Mouse (Mus musculus) cerebellum, adult 18-20 months (tissue): ENCODE data around the gene Clip4.

Experiments used
- DNase-seq, 2 experiments: peaks; one replicate each; pipeline ENCODE4 v3.0.0; 2021

Clip4 gene

DNA sequence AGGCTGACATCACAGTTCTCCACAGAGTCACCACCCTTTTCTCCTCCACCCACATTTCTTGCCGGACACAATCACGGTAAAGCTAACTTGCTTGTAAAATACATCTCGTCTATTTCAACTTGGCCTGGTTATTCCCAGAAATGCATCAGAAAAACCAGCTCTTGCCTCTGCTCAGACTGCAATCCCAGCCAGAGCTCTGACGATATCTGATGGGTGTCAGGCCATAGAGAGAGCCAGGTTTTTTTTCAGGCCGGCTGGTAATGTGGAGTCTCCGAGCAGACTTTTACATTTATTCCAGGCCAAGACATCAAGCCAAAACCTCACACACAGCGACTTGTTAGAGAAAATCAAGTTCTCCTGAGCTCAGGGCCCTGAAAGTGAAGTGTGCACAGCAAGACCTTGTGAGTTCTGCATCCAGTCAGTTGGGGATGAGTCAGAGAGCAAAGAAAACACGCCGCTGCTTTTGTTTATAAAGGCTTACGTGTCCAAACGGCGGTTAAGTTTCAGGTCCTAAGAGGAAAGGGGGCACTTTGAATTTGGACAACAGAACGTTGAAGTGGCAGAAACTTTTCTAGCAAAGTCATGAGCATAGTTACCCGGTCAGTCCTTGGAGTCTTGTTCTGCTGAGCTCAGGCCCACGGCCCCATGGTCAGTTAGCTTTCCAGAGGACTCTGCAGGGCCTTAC is 27.4 kb downstream of the Clip4 start:
- DNase-seq = no peak

DNA sequence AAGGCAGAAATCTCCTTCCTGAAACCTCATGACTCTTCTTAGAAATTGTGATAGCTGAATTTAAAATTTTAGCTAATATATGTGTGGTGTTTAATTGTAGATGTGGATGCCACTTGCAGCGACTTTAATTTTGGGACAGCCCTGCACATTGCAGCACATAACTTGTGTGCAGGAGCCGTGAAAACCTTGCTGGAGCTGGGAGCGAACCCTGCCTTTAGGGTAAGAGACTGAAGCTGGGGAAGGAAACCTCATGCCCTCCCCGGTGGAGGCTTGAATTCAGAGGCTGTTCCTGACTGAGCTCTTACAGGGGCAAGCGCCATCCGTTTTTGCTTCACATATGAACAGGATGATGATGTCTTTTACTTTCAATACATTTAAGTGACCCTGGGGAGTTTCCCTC is 35.2 kb downstream of the Clip4 start:
- no peak for DNase-seq

DNA sequence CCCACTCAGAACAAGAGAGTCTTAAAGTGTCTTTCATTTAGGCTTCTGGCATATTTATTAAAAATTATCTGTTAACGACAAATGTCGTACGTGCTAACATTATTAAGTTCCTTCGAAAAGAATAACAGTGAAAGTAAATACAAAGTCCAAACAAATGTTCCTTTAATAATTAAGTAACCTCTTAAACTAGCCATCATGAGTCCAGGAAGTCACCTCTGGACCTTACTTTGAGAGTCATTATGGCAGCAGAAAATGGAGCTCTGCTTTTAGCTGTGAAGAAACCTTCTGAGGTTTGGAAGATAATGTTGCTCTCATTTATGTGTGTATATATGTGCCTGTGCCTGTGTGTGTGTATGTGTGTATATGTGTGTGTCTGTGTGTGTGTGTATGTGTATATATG is 35.6 kb downstream of the Clip4 start:
- DNase-seq = no peak

DNA sequence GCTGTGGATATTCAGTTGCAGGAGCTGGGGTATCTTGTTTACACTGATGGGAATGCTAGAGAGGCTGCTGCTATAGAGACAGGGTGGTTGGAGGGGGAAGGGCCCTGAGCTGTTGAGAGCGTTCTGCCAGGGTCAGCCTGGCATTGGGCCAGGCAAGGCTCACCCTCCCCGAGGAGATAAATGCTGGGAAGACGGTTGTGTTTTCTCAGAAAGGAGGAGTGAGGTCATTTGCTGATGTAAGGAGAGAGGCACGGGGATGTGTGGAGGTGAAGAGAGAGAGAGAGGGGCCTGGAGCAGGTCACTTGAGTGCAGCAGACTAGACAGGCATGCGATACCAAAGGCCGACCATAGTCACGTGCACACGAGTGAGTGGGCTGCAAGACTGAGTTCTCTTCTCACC is 42.8 kb downstream of the Clip4 start:
- DNase-seq = no peak

DNA sequence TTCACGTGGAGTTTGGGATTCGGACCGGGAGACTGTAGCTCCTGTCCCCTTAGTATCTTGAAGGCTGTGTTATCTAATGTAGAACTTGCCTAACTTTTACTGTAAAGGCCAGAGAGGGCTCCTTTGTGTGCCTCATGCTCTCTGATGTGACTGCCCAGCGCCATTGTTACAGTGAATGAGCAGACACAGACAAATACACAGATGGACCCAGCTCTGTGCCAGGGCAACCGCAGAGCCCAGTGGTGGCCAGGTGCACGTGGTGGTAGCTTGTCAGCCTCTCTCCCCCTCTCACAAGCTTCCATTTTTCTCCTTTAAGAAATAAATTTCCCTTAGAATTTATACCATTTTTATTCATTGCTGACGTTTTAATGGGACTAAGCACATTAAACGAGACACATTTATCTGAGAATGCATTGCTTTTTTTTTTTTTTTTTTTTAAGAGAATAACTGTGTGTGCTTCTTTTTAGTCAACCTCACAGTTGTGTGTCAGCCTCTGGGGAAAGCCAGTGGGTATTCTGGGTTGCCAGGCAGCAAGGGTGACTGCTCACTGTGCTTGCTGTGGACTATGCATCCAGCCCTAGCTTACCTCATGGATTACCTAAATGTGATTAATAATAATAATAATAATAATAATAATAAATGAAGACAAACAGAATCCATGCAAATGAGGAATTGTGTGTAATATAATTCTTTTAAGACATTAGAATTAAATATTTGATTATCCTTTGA is 48.0 kb downstream of the Clip4 start:
- no peak for DNase-seq

DNA sequence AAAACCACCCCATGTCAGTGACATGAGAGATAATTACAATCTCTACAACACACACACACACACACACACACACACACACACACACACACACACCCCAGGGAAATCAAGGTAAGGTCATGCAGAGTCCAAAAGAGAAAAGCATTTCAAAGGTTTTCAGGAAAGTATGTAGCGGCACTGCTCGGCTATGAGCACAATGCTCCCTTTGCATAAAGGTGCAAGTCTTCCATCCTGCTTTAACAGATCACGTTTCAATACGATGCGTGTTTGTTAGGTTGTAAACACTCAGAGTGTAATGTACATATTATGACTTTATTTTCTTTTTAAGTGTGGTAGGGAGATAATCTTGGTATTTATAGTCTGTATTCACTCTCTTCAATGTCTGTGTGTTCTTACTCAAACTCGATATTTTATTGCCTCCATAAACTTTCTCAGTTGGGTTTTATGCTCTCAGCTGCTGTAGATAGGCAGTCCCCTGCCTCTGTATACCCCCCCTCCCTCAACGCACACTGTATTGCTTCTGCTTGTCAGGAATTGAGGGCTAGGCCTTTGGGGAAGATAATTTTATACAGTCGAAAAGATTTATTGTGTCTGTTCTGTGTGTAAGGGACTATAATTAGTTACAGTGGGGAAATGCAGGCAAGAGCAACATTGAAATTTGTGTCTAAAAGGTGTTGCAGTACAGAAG is 55.5 kb downstream of the Clip4 start:
- DNase-seq = no peak

DNA sequence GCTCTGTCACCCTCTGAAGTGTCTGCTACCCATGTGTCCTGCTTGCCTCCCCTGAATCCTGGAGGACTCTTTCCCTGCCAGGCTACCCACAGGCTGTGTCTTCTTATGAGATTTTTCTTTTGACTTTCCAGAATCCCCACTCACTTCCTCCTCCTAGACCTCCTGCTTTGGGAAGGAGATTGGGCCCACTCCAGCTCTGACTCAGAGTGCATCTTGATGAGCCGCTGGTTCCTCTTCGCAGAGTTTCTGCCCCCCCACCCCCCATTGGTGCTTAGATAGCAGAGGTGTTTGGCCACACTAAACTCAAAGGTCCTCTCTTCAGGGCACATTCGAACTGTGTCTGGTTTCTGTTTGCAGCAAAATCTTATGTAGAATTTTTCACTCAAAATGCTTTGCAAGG is 58.3 kb downstream of the Clip4 start:
- DNase-seq = no peak

DNA sequence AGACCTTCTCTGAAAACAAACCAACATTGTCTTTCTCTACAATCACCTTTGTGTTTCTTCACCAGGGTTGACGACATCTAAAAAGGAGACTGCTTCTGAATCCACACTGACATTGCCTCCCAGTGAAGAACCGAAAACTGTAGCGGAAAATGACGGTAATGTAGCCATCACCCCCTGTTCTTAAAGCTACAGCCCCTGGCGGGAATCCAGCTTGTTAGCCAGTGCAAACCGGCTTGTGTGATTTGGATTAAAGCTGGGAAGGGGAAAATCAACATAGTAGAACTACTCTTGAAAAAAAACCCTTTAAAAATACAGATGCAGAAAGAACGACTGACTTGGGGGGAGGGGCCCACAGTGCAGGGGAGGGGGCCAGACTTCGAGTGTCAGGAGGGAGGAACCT is 59.4 kb downstream of the Clip4 start:
- DNase-seq = no peak

DNA sequence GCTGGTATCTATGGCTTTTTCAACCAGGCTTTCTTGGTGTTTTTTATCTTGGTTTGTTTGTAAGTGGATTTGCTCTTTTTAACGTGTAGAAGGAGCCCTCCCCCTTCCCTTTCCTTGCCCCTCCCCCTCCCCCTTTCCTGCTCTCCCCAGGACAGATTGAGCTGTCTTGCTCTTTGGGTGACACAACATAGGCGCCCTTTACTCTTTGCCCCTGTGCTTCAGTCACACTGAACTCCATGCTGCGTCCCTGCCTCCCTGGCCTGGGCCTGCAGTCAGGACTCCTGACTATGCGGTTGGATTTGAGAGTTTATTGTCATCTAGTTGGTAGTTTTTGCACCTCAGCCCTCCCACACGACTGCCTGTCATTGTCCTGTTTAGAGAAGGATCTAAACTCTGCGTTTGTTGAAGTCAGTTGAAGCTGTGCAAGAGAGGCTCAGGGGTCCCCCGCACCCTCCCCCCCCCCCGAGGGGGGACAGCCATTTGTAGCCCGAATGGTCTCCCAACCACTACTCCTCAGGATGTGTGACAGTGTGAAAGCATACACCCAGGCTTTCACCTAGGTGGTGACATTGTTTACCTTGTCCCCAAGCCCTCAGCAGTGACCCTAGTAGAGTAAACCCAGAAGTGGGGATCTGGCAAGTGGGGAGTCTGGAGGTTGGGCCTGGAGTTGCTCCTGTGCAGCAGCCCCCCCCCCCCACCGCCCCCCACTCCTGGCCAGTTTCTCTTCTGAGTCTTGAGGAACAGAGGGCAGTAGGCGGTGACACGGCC is 60.6 kb downstream of the Clip4 start:
- DNase-seq = no peak

DNA sequence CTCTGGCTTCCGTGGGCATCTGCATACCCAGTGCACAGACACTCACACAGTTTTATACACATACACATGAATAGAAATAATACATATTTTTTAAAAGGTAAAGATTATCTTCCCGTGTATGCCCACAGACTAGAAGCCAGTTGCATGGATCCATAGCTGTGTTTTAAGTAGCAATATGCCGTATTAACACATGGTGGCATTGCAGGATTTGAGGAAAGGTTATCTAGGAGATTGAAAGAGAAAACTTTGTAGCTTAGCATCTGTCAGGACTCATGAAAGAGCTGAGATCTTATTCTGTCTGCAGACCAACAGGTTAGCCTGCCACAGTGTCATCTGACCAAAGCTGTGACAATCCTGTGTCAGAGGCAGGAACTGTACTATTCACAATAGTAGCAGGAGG is 63.7 kb downstream of the Clip4 start:
- DNase-seq = no peak

DNA sequence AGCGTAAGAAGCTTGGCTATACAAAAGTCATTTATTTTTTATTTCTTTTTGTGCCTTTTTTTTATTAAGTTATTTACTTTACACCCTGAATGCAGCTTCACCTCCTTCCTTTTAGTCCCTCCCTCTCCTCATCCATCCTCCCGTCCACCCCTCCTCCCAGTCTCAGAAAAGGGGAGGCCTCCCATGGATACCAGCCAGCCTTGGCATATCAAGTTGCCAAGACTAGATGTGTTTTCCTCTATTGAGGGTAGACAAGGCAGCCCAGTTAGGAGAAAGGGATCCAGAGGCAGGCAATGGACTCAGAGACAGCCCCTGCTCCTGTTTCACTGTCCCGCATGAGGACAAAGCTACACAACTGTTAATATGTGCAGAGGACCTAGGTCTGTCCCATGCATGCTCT is 93.9 kb downstream of the Clip4 start:
- no peak for DNase-seq

DNA sequence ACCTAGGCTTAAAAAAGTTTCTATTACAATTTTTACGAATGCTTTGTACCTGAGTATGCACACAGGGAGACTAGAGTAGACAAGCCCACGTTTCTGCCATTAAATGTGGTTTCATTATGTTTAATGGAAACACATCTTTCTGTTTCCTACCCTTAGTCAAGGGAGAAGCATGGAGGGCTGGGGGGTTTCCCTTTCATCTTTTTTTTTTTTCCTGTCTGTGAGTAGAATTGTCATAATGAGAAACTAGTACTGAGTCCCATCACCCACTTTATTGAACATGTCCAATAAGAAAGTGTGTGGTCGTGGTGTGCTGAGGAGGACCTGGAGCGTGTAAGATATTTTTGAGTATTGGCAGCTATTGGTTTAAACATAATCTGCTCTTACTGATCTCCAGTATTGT is 94.6 kb downstream of the Clip4 start:
- no peak for DNase-seq

DNA sequence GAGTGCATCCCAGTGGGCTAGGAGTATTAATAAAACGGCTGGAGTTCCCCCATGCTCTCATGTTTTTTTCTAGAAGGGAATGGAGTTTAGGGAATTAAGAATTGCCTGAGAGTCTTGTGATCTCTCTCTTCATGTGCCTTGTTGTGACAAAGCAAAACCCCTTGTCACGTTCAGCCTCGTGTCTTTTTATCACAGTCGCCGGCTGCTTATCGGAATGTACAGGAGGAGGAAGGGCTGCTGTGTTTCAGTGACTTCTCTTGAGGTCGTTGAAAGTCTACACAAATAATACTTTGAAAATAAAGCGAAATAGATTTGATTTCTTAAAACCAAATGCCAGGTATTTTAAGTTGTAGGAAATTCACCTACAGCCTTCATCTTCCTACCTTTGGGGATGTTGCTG is 95.8 kb downstream of the Clip4 start:
- DNase-seq = no peak

DNA sequence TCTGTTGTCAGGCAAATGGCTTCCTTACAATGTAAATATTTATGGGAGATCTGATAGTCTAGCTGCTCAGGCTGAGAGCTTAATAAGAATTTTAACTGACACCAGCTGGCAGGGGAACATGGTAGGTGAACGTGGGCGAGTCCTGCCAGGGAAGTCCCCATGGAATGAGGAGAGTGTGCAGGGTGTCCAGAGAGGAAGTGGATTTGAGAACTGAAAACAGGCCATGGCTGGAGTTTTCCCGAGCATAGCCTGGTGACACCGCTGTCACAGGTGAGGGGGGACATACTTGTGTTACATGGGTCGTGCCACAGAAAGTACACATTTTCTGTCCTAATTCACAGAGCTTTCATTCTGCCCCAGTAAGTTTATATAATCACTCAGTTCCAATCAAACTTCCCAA is 97.2 kb downstream of the Clip4 start:
- no peak for DNase-seq

DNA sequence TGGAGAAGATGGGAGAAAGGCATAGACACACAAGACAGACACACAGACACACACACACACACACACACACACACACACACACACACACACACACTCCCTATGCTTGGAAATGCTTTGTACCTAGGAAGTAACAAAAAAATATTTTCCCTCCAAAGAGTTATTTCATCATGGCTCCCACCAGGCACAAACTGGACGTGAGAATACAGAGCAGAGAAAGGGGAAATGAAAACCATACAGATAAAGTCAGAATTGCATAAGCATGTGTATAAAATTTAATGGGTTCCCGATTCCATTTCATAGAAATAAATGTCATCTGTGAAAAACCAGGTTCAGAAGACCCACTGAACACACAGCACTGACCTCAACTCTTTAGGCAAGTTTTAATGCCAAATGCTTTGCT is 99.6 kb downstream of the Clip4 start:
- DNase-seq = no peak

DNA sequence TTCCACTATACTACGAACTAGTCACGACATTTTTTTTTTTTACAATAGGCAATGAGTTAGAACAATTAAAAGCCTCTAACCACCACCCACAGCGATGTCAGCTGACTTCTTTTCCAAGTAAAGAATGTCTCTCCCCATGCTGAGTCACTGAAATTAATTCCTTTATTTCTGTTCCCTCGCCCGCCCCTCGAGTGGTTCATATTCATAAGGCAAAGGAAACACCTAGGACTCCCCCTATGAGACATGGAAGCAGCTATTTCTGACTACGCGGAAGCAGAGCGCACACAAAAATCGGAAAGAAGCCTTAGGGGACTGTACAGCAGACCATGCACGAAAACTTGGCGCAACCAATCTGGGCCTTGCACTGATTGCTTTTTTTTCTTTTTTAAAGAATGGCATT is 100.6 kb downstream of the Clip4 start:
- no peak for DNase-seq

DNA sequence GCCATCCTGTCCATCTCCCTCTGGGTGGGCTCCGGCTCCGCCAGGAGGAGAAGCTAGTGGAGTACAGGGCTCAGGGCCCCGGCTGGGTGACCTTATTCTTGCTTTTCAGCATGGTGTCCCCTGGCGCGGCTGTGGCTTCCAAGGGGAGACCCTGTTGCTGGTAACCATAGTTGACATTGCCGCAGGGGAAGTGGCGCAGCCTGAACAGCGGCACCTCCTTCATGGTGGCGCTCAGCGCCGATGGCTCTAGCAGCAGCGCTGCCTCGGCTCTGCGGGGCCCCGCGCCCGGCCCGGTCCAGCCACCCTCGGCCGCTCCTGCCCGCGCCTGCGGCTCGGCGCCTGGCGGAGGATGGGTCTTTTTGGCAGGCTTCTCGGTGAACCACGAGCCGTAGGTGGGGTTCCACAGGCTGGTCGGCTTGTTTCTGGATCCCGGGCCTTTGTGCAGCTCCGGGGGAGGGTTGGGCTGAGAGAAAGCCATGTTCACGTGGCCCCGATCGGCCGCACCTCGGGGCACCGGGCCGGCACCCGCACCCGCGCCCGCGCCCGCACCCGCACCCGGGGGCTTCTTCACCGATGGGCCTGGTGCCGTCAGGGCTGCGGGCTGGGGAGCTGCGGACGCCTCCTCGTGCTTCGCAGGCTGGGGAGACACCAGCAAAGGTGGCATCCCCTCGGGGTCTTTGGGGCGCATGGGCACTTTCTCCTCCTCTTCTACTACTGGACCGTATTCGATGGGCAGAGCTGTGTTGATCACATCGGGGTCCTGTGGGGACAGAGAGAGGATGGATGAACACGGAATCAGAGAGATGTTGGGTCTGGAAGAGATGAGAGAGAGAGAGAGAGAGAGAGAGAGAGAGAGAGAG is 101.3 kb downstream of the Clip4 start:
- no peak for DNase-seq

DNA sequence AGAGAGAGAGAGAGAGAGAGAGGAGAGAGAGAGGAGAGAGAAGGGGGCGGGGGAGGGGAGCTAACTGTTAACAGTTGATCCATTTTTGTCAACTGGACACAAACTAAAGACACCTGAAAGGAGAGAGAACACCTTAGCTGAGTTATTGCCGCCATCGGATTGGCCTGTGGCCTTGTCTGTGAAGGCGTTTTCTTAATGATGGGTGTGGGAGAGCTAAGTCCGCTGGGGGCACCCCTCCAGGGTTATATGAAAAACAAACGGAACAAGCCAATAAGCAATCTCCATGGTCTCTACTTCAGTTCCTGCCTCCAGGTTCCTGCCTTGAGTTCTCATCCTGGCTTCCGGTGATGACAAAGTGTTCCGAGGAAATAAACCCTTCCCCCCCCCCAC is 102.0 kb downstream of the Clip4 start:
- DNase-seq = no peak

DNA sequence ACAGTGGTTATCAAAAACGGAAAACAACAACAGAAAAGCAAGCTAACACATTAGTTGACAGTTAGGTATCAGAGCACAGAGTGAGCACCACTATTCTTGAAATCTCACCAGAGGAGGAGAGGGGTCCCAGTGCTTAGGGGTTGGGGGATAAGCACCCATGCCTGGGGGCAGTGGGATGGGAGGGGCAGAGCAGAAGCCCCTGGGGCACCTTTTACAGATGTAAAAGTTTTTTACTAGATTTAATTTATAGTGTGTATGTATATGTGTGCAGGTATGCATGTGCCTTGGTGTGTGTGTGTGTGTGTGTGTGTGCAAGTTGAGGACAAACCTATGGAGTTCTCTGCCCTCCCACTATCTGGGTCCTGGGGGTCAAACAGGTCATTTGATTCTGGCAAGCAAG is 102.4 kb downstream of the Clip4 start:
- no peak for DNase-seq

DNA sequence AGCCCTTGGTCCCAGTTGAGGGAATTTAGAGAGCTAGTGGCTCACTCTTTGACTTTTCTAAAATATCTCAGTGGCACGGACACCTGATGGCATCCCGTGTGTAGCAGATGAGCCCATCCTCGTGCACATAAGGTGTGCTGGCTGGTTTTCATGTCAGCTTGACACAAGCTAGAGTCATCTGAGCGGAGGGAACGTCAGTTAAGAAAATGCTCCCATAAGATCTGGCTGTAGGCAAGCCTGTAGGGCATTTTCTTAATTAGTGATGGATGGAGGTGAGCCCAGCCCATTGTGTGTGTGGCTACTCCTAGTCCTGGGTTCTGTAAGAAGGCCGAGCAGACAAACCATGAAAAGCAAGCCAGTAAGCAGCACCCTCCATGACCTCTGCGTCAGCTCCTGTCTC is 103.7 kb downstream of the Clip4 start:
- no peak for DNase-seq

DNA sequence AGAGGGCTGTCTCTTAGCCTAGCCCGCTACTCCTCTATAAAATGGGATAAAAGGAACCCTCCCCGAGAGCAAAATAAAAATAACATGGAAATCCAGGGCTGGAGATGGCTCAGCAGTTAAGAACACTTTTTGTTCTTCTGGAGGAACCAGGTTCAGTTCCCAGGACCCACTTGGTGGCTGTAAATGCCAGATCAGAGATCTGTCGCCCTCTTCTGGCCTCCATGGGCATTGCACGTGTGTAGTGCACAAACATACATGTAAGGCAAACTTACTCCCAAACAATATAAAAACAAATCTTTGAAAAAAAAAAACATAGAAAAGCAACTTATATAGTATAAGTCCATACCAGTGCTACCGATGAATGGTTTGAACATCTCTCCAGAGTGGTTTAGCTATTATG is 104.7 kb downstream of the Clip4 start:
- peak in 1 of 2 experiments; percentile 9 for DNase-seq

DNA sequence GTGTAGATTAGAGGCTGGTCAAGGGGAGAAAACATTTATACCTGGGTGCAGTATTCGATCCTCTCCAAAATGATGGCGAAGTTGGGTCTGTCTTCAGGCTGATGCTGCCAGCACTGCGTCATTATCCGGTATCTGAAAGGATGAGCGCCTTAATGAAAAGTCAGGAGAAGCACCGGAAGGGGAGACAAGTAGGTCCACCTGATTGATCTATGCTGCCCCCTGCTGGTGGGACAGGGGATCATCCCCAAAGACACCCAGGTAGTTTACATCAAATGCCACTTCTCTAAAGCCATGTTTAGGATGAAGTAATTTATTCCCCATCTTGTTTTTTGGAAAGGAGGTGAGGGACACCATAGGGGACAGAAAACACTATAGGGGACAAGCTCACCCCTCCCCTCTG is 105.8 kb downstream of the Clip4 start:
- peak; percentile 21 to 30 for DNase-seq

DNA sequence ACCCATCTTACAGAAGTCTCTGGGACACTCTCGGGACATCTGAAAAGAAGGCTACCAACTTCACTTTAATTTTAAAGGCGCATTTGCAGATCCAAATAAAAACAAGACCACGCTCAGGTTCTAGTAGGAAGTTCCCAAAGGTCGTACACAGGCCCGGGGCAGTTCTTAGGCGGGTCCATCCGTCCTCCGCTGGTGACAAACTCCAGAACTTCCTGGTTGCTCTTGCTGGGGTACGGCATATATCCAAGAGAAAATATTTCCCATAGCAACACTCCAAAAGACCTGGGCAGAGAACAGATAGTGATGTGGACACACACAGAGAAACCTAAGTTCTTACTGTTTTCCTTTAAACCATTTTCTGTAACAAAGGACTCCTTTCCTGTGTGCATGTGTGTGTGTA is 106.5 kb downstream of the Clip4 start:
- no peak for DNase-seq
